Mouse (Mus musculus) midbrain, embryonic 16.5 days (tissue): ENCODE data around the gene Atf4. TPM values are rescaled to one million over a fixed set of nuclear protein-coding genes. Genes with fewer than 3 reads are reported as not detected.
A peak's percentile ranks its signal among the peaks of the same experiment; 100 is the strongest.

Source experiments
- ATAC-seq: fragments of 200-750 bp; cut with Nextera tagmentation; 2 replicates; pipeline ENCODE4 v1.8.0; 2017; ENCODE audit warnings: moderate TSS enrichment
- H3K27ac ChIP-seq: fragments of 300-500 bp; sonication (generic); 2 replicates; pipeline ENCODE4 v1.5.1; 2014; ENCODE audit warnings: mild to moderate bottlenecking, low read length, mixed read lengths
- H3K27me3 ChIP-seq: fragments of 300-500 bp; sonication (generic); 2 replicates; pipeline ENCODE4 v1.6.1; 2014; ENCODE audit warnings: low read depth, low read length, mixed read lengths; ENCODE audit not compliant: control insufficient read depth, insufficient read depth
- H3K36me3 ChIP-seq: fragments of 300-500 bp; sonication (generic); 2 replicates; pipeline ENCODE4 v1.6.1; 2014; ENCODE audit warnings: mild to moderate bottlenecking, low read length, moderate library complexity, mixed read lengths; ENCODE audit not compliant: control insufficient read depth, insufficient read depth
- H3K4me1 ChIP-seq: fragments of 300-500 bp; sonication (generic); 2 replicates; pipeline ENCODE4 v1.6.1; 2014; ENCODE audit warnings: mild to moderate bottlenecking, low read length, mixed read lengths; ENCODE audit not compliant: control insufficient read depth, insufficient read depth
- H3K4me2 ChIP-seq: fragments of 300-500 bp; sonication (generic); 2 replicates; pipeline ENCODE4 v1.6.1; 2014; ENCODE audit warnings: mild to moderate bottlenecking, low read length, mixed read lengths
- H3K4me3 ChIP-seq: fragments of 300-500 bp; sonication (generic); 2 replicates; pipeline ENCODE4 v1.5.1; 2014; ENCODE audit warnings: low read depth, mild to moderate bottlenecking, low read length, moderate library complexity, mixed read lengths
- H3K9ac ChIP-seq: fragments of 300-500 bp; sonication (generic); 2 replicates; pipeline ENCODE4 v1.6.1; 2014; ENCODE audit warnings: low read depth, low read length, mixed read lengths
- H3K9me3 ChIP-seq: fragments of 300-500 bp; sonication (generic); replicated peaks from 2 replicates; pipeline ENCODE4 v1.6.1; 2014; ENCODE audit warnings: mild to moderate bottlenecking, low read length, mixed read lengths; ENCODE audit not compliant: control insufficient read depth, poor library complexity, severe bottlenecking
- WGBS: fragments of 180-500 bp; shearing (Covaris S2); extraction: QIAGEN DNeasy Blood & Tissue Kit; methylation state at CpG from one replicate; pipeline ENCODE4 v1.1.7; 2014; 5-methylcytosine and 5-hydroxymethylcytosine counted together
- polyA plus RNA-seq: library from polyadenylated mRNA; unstranded; fragments of >200 nt; fragmentation: Nextera tagmentation; extraction: Ambion mirVana; gene quantifications from 2 replicates; pipeline ENCODE4 v1.2.1, GENCODE M21; 2015

Gene Atf4
- polyA plus RNA-seq, result 125 and 131 TPM in 2 replicates

- Histone ChIP-seq H3K9ac (peak within 1 kb of the TSS; percentile 96), H3K4me3 (peak within 1 kb of the TSS; percentile 70), H3K4me2 (peak within 1 kb of the TSS; percentile 94), H3K4me1 (peaks cover 29% of the 10 kb centered on the region), H3K9me3 (no peaks in the 10 kb centered on the region), H3K27ac (peak within 1 kb of the TSS; percentile 97), H3K36me3 (peaks cover 25% of the 10 kb centered on the region), H3K27me3 (no peaks in the 10 kb centered on the region)
- under 1% methylated on average over 59 of the region's 62 CpGs for WGBS
- peak; percentile 98 for ATAC-seq
Measured at GRCm38 (mm10) chr15:80254847-80255645, at the start of gene Atf4. Atf4 (plus strand) TSS chr15:80255184.

- Histone ChIP-seq H3K9ac (no peak overlapping the region), H3K4me2 (no peak overlapping the region), H3K4me1 (no peaks in the 10 kb centered on the region), H3K27ac (no peak overlapping the region), H3K4me3 (no peak overlapping the region), H3K27me3 (no peaks in the 10 kb centered on the region), H3K9me3 (no peaks in the 10 kb centered on the region), H3K36me3 (peaks cover 3% of the 10 kb centered on the region)
- no peak for ATAC-seq
- WGBS, result 93% methylated on average over 3 of the region's 3 CpGs
Measured at GRCm38 (mm10) chr15:80206057-80206565, 48.9 kb upstream of the Atf4 start.

DNA sequence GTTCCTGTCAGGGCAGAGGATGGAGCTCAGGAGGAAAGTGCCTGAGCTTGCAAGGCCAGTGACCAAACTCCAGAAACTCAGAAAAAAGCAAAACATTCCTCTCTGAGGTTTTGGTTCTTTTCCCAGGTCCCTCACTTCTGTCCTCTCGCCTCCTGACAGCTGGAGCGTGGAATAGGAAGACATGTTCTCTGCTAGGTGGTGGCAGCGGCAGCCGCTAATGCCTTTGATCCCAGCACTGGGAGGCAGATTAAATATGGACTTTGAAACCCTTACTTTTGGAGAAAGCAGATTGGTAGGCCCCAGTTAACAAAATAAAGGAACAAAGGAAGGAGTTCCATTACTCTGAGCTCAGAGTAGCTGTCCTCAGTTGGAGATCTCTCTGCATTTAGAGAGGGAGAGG lies 46.5 kb upstream of the Atf4 start:
- Histone ChIP-seq H3K27ac (no peak overlapping the region), H3K4me3 (no peak overlapping the region), H3K4me1 (no peaks in the 10 kb centered on the region), H3K27me3 (no peaks in the 10 kb centered on the region), H3K4me2 (no peak overlapping the region), H3K9me3 (no peaks in the 10 kb centered on the region), H3K9ac (no peak overlapping the region), H3K36me3 (peaks cover 18% of the 10 kb centered on the region)
- ATAC-seq, result no peak
- 14% methylated on average over 4 of the region's 4 CpGs for WGBS

DNA sequence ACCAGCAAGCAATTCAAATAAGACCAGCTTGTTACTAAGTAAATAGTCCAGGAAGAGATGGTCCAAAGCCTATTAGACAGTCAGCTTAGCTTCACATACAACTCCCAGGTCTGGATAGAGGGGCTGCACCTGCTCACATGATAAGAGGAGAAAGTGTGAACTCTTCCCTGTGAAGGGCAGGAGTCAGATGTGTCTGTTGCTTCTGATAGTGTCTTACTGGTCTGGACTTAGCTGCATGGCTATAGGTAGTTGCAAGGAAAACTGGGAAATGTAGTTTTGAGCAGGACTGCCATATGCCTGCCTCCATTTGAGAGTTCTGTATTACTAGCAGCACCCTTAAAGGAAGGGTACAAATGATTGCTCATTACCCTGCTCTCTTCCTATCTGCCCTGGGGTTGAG lies 41.3 kb upstream of the Atf4 start:
- ATAC-seq, result no peak
- Histone ChIP-seq H3K27ac (no peak overlapping the region), H3K4me2 (no peak overlapping the region)

GRCm38 (mm10) chr15:80215716-80216479 lies 39.1 kb upstream of the Atf4 start:
- Histone ChIP-seq H3K27ac (no peak overlapping the region), H3K27me3 (no peaks in the 10 kb centered on the region), H3K4me2 (no peak overlapping the region), H3K36me3 (peaks cover 17% of the 10 kb centered on the region), H3K4me1 (no peaks in the 10 kb centered on the region), H3K9ac (no peak overlapping the region), H3K9me3 (no peaks in the 10 kb centered on the region), H3K4me3 (no peak overlapping the region)
- 15% methylated on average over 10 of the region's 10 CpGs for WGBS
- ATAC-seq, result no peak

More for the DNA sequence above, 41.3 kb upstream of the Atf4 start:
- Histone ChIP-seq H3K9me3 (no peaks in the 10 kb centered on the region), H3K27me3 (no peaks in the 10 kb centered on the region), H3K4me3 (no peak overlapping the region), H3K36me3 (peaks cover 18% of the 10 kb centered on the region), H3K4me1 (no peaks in the 10 kb centered on the region), H3K9ac (no peak overlapping the region)

DNA sequence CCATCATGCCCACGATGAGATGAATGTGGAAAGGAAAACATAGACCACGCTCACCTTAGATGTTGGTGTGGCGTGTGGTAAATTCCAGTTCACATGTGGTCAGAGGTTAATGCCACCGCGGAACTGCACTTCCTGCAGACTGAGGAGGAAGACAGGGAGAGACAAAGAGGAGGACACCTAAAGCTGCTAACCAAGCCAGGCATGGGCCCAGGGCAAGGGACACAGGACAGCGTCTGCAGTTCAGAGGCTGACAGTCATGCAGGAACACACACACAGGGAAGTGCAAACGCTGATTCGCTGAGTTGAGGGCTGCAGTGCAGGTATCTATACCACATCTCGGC lies 38.5 kb upstream of the Atf4 start:
- Histone ChIP-seq H3K36me3 (peaks cover 12% of the 10 kb centered on the region), H3K9me3 (no peaks in the 10 kb centered on the region), H3K27me3 (no peaks in the 10 kb centered on the region), H3K27ac (no peak overlapping the region), H3K4me3 (no peak overlapping the region), H3K9ac (no peak overlapping the region), H3K4me2 (no peak overlapping the region), H3K4me1 (no peaks in the 10 kb centered on the region)
- WGBS, result 70% methylated on average over 9 of the region's 9 CpGs
- ATAC-seq, result no peak

DNA sequence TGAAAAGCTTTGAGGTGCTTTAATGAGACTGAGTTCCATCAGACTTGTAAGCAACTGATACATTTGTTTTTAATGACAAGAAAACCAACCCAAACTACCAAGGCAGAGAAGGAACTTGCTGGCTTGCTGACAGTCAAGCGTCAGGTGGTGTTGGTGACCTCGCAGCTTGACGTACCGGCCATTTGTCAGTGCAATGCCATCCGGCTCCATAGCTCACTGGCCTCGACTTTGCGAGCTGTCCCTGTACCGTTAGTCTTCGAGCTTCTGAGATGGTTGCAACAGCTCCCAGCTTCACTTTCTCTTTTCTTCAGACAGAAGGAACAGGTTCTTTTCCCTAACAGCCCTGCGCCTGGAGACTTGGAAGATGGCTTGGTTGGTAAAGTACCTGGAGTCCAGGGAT lies 37.5 kb upstream of the Atf4 start:
- Histone ChIP-seq H3K9me3 (no peaks in the 10 kb centered on the region), H3K4me3 (no peak overlapping the region), H3K27me3 (no peaks in the 10 kb centered on the region), H3K4me1 (no peaks in the 10 kb centered on the region), H3K36me3 (peaks cover 2% of the 10 kb centered on the region; the same call in 1 of the 2 replicates), H3K27ac (no peak overlapping the region), H3K9ac (no peak overlapping the region), H3K4me2 (no peak overlapping the region)
- whole genome bisulfite sequencing, result 89% methylated on average over 10 of the region's 10 CpGs
- no peak for ATAC-seq

DNA sequence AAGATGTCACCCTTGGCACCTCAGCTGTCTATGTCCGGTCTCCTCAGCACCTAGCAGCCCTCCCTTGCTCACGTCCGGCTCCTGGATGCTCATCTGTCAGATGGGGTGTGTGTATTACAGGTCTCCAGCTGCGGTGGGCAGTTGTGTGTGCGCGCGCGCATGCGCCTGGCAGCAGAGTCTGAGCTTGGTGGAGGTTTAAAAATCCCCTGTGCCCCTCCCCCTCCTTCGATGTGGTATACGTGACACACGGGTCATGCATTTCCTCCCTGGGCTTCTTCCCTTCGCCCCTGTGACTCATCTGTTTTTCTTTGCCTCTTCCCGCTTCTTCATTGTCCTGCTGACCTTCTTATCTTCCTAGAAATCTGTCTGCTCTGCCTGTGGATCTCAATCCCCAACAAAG lies 35.8 kb upstream of the Atf4 start:
- Histone ChIP-seq H3K9ac (no peak overlapping the region), H3K27ac (no peak overlapping the region), H3K4me1 (no peaks in the 10 kb centered on the region), H3K4me2 (peak overlapping the region; percentile 25), H3K4me3 (no peak overlapping the region), H3K36me3 (no peaks in the 10 kb centered on the region), H3K9me3 (no peaks in the 10 kb centered on the region), H3K27me3 (no peaks in the 10 kb centered on the region)
- ATAC-seq, result no peak
- 44% methylated on average over 14 of the region's 14 CpGs for WGBS
